Mouse (Mus musculus) testis, adult 2 months (tissue): ENCODE measurements at regions not wholly inside any gene's neighbourhood (a gene's known extent, or its start where the extent isn't known, plus 50 kb on each side); places are given as distances from the start of the nearest gene placed in this dataset.

ENCODE experiments used
- CTCF ChIP-seq: fragments of 200-500 bp; IDR thresholded peaks from 2 replicates; pipeline ENCODE4 v1.5.1; 2012; ENCODE audit warnings: low read depth, mild to moderate bottlenecking, inconsistent platforms, low read length, moderate library complexity; ENCODE audit not compliant: control insufficient read depth, insufficient read depth, insufficient replicate concordance
- POLR2A ChIP-seq: fragments of 200-500 bp; IDR thresholded peaks from 2 replicates; pipeline ENCODE4 v1.6.1; 2012; ENCODE audit warnings: low read depth, mild to moderate bottlenecking, inconsistent platforms, low read length, moderate library complexity; ENCODE audit not compliant: control insufficient read depth

DNA sequence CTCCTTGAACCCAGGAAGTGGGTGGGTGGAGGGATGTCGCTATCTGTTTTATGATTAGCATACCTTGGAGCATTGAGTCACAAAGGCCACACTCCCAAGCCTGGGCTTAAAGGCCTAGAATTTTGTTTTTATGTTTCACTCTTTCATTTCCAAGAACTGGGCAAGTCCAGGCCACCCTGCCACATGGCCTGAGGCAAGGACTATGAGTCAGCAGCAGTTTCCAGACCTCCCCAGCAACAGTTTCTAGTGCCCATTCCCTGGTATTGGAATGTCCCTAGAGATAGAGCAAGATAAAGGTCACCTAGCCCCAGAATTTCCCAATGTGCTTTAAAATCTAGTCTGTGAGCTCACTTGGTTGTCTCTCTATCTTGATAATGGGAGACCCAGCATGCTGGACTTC is 178.0 kb downstream of the Samd5 start:
- TF ChIP-seq CTCF (no peak), POLR2A (no peak)
